Mouse (Mus musculus): ENCODE measurements around the gene Pomgnt1.

Gene Pomgnt1

DNA sequence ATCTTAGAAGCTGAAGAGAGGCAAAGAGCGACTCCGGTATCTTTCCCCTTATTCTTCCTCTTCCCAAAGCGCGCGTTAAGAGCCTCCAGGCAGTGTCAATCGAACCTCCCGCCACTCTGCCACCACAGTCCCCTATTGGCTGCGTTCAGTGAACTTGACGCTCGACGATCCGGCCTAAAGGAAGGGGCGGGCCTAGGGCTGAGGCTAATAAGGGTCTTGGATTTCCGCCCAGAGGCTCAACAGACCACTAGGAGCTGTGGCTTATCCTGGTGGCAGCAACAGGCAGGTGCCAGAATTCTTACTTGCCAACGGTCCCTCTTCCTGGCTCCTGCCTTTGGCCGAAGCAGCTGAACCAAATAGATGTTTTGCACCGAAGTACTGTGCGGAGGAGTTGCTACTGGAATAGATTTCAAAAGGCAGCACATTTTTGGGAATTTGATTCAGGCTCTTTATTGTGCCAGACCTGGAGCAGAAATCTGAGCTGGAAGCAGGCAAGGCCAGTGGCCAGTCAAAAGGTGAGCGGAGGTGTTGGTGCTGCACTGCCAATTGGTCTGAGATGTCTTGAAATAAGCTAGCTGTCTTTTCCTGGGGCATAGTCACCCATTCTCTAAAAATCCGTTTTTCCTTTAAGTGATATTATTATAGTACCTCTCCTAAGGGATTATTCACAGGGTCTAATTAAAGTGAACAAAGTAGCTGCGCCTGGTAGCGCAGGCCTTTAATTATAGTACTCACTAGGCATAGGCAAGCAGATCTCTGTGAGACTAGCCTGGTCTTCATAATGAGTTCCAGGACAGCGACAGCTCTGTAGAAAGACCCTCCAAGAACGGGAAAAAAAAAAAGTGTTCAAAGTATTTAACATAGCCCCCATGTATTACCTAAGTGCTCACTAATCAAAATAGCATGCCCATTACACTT lies at the start of gene Pomgnt1, which contains the start of gene Rad54l:
Pomgnt1 (plus strand) TSS at position 239 of the 918 bp plus-strand sequence.
Rad54l (minus strand) TSS at position 89 of the 918 bp plus-strand sequence.
- peak; percentile 75 for DNase-seq (ENCODE audit: low read depth)

DNA sequence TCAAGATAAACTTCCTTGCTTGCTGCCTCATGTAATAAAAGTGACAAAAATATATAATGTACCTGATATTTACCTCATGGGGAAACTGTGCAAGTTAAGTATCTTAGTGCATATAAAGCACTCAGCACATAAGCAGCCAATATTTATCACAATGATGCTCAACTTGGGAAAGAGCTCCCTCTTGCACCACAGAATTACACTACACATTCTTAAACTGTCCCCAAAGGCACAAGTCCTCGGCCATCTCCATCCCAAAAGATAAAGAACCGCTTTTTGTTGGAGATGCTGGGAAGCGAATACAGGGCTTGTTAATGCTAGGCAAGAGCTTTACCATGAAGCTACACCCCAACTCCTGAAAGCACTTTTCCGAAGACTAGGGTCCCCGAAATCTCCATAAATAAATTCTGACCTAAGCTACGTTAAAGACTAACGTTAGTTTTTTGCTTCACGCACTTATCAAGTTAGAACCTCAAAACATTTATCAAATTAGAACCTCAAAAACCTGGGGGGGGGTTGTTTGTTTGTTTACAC lies 49.4 kb upstream of the Pomgnt1 start:
- no peak for DNase-seq (ENCODE audit: low read depth)

DNA sequence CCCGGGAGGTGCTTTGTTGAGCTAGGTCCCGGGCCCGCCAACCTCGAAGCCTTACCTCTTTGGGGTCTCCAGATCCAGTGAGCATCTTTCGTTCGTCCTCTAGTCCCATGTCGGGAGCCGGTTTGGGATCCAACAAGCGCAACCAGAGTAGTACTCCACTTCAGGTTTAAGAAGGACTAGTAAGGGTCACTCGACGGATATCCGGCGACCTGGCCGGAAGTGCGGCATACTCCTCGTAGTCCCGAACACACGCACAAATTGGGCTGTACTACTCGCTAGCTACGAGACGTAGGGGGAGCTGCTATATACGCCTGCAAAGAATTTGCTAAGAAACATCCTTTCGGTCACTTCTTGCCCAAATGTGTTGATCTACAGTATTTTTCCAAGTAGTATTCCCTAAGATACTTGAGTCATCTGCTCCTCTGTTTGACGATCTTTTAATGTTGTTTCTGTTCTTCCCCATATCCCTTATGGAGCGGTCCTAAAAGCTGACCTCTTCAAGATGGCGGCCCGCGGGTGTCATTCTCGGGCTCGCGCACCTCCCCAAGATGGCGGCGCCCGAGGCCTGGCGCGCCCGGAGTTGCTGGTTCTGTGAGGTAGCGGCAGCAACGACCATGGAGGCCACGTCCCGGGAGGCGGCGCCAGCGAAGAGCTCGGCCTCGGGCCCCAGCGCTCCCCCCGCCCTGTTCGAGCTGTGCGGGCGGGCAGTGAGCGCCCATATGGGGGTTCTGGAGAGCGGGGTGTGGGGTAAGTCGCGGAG lies 48.6 kb upstream of the Pomgnt1 start, which contains the start of the genes Uqcrh and Lrrc41:
Uqcrh (minus strand) TSS at position 211 of the 760 bp plus-strand sequence.
Lrrc41 (plus strand) TSS at position 409 of the 760 bp plus-strand sequence.
- peak; percentile 78 for DNase-seq (ENCODE audit: low read depth)

DNA sequence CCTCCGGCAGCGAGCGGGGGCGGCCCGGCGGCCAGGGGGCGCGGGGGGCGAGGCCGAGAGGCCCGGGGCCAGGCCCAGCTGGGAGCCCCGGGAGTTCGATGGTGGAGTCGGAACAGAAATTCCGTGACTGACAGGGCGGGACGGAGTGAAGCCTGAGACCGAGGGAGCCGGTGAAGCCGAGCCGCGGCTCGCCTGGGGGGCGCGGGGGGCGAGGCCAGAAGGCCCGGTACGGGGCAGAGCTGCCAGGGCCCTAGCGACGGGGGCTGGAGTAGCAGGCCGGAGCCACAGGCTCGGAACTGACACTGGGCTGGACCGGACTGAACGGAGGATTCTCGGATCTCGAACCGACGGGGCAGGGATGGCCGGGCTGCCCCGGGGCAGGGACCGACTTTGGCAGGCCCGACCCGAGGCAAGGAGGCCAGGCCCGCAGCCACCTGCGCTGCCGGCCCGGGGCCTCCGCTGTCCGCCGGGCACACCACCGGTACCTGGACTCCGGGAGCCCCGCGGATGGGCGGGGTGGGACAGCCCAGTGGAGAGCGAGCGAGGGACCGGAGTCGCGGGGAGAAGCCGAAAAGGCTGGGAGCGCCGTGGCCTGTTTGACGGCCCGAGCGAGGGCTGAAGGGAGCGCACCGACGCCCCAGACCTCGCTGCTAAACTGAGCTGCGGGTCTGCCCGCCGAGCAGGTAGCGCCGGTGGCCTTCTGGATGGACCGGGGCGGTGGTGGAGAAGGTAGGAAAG lies 47.8 kb upstream of the Pomgnt1 start:
- DNase-seq (ENCODE audit: low read depth) = no peak

DNA sequence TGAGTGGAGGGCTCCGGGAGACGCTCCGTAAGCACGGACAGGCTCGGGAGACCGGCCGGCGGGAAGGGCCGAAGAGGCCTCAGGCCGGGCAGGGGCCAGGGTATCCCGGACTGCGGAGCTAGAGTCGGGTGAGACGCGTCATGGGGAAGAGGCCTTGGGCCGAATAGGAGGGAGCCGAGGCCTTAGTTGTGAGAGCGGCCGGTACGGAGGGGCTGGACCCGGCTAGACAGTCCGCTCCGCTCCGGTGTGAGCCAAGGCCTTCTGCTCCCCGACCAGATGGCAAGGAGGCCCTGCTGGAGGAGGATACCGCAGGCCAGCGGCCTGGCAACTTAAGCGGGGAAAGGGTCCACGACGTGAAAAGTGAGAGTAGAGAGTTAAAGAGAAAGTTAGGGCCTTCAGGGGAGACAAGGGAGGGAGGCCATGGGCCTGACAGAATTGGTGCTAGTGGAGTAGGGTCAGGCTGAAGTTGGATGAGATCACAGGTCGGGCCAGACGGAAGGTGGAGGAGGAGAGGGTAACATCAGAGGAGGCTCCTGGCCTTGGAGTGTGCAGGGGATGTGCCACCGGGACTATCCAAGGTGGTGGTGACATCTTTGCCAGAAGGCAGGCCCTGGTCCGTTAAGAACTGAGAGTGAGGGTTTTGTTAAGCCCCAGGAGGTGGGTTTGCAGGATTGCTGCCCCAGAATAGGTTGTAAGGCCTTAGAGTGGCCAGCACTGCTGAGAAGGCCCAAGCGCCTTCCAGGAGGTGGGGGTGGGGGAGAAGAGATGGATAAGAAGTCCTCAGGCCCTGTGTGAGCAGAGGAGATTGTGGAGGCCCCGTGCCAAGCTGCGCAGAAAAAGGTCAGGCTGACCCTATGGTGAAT lies 47.0 kb upstream of the Pomgnt1 start:
- no peak for DNase-seq (ENCODE audit: low read depth)

DNA sequence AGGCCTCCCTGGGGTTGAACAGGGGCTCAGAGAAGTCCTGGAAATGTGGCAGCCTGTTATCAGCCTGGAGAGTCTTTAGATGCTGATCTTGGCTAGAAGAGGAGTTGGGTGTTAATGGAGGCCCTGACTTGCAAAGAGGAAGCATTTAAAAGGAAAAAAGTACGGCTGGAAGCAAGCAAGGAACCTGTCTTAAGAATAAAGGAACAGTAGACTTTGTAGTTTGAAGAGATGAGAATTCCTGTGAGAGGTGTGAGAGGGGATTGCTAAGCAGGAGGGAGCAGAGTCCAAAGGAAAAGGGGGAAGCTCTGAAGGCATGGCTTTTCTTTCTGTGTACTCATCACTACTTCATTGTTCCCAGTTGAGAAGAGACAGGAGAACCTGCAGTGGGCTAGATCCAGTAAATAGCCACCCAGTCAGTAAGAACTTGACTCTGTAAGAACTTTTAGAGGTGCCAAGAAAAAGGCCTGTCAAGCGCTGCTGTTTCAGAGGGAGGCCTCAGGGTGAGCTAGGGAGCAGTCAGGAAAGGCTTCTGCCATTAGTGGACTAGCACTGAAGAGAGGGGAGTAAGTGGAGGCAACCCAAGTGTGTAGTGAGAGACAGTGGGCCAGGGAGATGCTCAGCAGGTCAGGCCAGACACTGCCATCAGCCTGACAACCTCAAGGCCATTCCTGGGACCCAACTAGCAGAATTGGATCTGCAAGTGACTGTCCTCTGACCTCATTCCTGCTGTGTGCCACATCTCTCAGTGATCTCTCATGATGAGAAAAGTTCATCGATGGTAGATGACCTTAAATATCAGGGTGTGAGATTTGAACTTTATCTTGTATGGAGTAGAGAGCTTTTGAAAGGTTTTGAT lies 46.2 kb upstream of the Pomgnt1 start:
- no peak for DNase-seq (ENCODE audit: low read depth)

DNA sequence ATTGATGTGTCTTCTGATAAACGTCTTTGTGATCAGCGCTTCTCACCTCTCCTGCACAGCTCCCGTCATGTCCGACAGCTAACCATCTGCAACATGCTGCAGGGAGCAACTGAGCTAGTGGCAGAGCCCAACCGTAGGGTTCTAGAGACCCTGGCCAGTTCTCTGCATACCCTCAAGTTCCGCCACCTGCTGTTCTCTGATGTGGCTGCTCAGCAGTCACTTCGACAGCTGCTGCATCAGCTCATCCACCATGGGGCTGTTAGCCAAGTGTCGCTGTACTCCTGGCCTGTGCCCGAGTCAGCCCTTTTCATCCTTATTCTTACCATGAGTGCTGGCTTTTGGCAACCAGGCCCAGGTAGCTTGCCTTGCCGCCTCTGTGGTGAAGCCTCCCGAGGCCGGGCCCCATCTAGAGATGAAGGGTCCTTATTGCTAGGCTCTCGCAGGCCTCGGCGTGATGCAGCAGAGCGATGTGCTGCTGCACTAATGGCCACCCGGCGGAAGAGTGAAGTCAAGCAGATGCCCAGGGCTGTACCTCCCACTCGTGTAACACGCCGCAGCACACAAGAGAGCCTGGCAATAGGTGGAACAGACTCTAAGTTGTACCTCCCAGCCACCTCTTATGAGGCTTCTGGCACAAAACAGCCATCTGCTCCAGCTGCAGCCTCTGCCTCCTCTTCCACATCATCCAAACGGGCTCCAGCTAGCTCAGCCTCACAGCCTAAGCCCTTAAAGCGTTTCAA lies 35.0 kb upstream of the Pomgnt1 start:
- no peak for DNase-seq (ENCODE audit: low read depth)

DNA sequence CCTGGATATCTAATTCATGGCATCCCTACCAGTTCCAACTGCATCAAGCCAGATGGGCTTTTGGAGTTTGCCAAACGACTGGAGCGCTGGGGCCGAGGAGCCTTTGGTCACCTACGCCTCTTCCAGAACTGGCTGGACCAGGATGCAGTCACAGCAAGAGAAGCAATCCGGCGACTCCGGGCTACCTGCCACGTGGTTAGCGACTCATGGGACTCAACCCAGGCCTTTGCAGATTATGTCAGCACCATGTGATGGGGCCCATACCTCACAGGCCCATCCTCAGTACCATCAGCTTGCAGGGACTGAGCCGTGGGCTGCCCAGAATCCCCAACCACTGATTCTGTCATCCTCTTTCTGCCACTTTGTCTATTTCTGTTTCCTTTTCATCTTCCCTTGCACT lies 27.3 kb upstream of the Pomgnt1 start:
- DNase-seq (ENCODE audit: low read depth) = no peak

DNA sequence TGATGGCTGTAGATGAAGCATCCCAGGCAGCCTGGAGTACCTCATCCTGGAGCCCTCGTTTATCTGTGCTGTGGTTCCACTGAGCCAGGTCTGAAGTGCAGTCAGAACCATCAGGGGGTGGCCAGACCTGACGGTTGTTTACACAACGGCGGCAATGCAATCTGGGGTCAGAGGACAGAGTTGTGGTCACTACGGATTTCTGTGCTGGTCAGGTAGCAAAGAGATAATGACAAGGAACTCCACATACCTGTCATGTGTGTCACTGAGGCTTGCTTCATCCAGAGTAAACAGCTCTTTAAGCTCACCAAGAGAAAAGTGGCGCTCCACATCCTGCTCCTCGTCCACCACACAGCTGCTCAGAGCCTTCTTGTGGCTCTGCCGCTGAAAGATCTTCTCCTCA lies 26.4 kb upstream of the Pomgnt1 start:
- no peak for DNase-seq (ENCODE audit: low read depth)

DNA sequence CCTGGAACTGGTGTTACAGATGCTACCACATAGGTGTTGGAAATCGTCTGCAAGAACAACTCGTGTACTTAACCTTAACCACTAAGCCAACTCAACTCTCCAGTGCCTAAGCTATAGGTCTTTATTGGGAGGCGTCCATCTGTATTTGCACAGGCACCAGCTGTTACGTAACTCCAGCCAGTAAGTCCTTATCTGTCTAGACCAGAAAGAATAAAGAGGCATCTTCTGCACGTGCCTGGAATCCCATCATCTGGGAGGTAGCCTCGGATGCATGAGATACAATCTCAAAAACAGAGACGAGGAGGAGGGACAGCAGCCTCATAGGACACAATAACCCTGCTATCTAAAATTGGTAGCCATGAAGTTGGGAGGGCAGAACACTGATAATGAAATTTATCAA lies 22.7 kb upstream of the Pomgnt1 start:
- DNase-seq (ENCODE audit: low read depth) = no peak

DNA sequence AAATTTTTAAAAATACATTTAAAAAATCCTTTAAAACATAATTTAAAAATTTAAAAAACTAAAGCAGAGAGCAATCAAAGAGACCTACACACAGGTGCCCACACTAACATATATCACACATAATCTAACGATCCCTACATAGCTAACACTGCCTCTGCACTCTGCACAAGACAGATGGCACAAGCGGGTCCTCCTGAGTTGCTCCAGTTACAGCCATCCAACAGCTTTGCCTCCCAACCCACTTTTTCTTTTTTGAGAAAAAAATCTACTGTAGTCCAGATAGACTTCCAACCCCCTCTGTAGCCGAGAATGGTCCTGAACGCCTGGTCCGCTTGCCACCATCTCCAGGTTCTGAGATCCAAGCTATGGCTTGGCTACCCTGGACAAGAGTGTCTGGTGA lies 18.4 kb upstream of the Pomgnt1 start:
- no peak for DNase-seq (ENCODE audit: low read depth)

DNA sequence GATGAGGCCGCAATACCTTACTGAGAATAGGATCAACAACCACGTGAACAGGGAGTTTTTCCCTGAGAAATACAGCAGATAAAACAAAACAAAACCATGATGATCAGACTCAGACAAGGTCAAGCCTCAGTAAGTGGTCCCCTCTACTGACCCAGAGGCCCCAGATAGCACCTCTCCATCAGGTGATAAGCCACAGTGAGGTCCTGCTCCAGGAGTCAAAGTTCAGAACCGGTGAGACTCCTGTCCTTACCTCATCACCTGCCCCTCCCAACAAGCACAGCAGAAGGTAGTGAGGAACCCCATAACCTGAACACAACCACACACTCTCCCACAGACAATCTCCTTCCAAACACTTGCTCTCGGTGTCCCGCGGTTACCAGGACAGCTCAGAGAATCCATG lies 12.9 kb upstream of the Pomgnt1 start:
- DNase-seq (ENCODE audit: low read depth) = no peak

DNA sequence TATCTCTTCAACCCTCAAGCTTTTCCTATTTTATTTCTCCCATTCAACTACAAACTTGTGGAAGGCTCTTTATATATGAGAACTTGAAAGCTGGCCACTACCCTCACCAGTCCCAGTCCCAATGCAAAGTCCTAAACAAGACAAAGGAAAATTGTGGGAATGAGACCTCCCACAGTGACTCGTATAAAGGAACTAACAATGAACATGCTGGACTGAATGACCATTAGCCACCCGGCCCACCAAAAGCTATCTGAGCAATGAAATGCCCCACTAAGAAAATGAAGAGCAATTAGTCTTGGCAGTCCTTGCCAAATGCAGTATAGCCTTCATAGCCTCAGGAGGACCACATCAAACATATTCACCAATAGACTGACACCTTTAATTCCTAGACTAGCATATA lies 12.2 kb upstream of the Pomgnt1 start:
- DNase-seq (ENCODE audit: low read depth) = no peak

DNA sequence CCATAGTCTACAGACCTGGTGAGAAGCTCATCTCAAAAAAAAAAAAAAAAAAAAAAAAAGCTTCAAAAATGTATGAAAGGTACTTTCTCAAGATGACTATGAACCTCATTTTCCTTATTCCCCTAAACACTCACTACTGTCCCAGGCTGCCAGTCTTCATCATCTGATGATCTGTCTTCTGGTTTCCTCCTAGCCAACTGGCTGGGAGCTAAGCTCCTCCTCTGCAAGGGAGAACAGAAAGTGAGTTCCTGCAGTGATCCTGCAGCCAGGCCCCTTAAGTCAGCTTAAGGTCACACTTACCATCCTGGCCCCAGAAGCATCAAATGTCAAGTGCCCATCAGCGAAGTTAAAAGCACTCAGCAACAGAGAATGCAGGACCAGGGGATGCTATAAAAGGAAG lies 878 bp upstream of the Pomgnt1 start:
- no peak for DNase-seq (ENCODE audit: low read depth)

DNA sequence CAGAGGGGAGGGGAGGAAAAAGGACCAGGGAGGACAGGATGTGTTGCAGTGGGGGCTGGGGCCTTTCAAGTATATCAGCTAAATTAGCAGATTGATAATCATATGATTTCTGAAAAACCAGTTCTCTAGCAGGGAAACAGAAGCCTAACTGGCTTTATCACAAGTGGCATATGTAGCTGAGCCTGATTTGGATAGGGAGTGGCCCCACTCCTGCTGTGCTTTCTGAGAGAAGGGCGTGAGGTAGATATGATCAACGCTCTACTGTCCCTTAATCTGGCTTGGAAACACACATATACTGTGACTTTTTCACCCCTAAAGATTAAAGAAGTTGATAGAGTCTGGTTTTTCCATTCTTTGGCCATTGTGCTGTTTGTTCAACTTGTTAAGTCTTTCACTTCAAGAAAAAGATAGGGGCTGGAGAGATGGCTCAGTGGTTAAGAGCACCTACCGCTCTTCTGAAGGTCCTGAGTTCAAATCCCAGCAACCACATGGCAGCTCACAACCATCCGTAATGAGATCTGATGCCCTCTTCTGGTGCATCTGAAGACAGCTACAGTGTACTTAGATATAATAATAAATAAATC lies 2.3 kb downstream of the Pomgnt1 start:
- DNase-seq (ENCODE audit: low read depth) = no peak

DNA sequence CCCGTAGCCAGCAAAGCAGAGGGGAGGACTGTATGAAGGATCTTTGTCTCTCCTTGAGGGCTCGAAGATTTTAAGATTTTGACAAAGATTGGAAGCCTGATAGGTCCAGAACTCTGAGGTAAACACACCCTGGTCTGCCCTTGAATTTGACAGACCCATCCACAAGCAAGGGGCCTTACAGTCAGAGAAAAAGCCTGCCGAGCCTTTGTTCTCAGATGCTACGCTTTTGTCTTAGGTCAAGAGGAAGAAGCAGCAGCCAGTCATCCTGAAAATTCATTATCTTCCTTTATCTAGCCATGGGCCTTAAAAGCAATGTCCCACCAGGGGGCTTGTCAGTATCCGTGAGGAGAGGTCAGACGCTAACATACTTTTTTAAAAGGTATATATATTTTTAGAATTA lies 4.3 kb downstream of the Pomgnt1 start:
- no peak for DNase-seq (ENCODE audit: low read depth)

DNA sequence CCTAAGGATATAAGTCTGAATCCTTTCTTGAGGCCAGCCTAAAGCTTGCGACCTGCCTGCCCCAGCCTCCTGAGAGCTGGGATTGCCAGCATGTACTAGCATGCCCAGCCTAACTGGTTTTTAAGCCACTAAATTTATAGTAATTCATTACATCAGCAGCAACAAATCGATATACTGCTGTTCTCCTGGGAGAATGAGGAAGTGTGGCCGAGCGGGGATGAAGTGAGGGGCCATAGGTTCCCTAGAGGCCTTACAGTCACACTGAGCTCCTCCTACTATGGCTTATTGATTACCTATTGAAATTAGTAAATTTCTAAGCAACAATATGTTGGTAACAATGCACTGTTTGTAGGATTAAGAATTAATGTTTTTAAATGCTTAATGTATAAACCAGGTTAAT lies 9.5 kb downstream of the Pomgnt1 start:
- DNase-seq (ENCODE audit: low read depth) = no peak

DNA sequence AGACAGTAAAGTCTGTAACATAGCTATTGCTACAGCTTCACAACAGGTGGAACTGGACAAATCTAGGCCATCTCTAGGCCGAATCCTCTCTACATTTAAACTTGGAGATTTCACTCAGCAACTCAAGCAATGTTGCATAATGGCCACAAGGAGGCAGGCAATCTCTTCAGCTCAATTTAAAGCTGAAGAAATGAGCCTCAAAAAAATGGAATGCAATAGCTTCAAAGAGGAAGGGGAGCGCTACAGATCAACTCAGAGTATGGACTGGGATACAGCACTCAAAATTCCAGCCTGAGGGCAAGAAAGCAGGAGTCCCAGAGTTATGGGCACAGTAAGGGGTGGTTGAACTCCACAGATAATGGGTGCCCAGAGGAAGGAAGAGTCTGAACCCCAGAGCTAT lies 11.3 kb downstream of the Pomgnt1 start:
- no peak for DNase-seq (ENCODE audit: low read depth)

DNA sequence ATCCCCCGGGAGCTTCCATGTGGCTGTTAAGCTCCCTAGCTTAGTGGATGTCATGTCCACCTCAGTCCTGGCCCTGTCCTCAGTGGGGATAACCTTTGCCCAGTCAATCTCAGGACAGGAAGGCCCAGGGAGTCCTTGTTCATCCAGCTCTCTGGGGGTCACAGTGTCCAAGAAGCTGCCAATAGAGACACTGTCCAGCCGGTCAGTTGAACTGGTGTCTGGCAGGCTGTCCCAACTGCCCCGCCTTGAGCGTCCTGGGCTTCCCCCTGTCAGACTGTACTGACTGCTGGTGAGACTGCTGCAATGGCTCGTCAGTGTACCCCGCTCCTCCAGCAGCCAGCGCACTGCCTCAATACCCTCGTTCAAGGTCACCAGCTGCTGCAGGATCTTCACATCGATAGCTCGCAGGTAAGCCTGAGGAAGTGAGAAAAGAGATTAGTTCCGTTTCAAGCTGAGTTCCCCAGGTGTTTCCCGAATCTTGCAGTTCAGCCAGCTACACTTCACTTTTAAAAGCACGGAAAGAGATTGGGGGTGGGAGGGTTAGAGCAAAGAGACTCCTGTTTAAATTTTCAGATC lies 13.9 kb downstream of the Pomgnt1 start:
- no peak for DNase-seq (ENCODE audit: low read depth)
